Mouse (Mus musculus) megakaryocyte, adult 5-6 weeks (primary cell): ENCODE data around the gene Gpatch4. TPM values are rescaled to one million over a fixed set of nuclear protein-coding genes. Genes with fewer than 3 reads are reported as not detected.

Experiments used
- ATAC-seq: 2 replicates; pipeline ENCODE4 v1.8.0; 2016; ENCODE audit warnings: mild to moderate bottlenecking, inconsistent platforms; ENCODE audit not compliant: poor library complexity, severe bottlenecking
- total RNA-seq, 2 experiments: library from RNA; stranded (forward) in 1 of 2; stranded (reverse) in 1 of 2; fragments of 153-499, 151-499 nt in 1 of 2; fragments of 221-1000, 200-1000 nt in 1 of 2; gene quantifications; 2 replicates each; pipeline versions ENCODE4 v1.2.3 to v1.2.4; 2015 to 2017

Gene Gpatch4
- 7.3 TPM in 2 replicates for total RNA-seq (2015)
- 9.5 and 10.1 TPM in 2 replicates for total RNA-seq (2017)

DNA sequence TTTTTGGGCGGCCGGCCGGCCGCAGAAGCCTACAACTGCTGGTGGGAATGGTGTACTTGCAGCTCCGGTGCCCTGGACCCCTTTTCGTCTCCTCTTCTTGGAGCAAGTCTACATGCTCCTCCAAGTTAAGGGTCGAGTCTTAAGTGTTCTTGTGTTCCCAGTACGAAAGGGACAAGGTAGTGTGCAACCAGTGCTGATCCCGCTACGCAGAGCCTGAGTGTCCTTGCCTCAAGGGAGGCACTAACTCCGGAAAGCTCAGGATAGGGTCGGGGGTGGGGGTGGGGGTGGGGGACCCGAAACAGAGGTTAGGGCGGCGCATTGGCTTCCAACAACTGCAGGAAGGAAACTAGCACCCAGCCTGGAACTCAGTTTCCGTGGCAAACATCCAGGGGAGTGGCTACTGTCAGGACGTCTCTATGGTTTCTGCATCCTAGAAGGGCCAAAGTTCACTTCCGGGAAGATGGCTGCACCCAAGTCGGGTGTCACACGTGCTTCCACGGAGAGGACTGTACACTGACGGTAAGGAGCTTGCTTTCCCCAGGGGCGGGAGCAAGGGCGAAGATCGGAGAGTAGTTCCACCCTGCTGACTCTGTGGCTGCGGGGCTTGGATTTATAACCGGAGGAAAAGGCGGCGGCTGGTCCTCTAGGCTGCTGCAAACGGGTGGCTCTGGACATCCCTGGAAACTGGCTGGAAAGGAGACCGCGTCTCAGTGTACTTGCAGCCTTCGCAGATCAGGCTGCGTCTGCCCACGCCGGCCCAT lies at the start of gene Gpatch4:
TSS of gene Gpatch4 (plus strand) at position 448 of the 761 bp plus-strand sequence.
- peak; percentile 100 for ATAC-seq

DNA sequence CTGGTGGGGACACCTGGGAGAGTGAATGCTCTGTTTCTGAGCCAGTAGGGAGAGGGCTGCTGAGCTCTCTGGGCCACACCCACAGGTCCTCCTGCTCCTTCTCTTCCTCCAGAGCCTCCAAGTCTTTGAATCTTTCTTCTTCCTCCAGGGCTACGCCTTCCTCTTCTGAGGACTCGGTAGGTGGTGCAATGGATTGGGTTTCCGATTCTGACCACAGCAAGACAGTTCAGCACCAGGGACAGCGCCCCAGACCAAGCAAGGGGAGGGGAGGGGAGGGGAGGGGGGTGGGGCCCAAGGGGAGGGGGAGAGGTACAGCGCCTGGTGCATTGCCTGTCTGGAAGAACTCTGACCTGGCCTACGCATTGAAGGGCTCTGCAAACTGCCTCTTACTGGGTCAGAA lies 49.5 kb upstream of the Gpatch4 start:
- ATAC-seq: peak; percentile 89

DNA sequence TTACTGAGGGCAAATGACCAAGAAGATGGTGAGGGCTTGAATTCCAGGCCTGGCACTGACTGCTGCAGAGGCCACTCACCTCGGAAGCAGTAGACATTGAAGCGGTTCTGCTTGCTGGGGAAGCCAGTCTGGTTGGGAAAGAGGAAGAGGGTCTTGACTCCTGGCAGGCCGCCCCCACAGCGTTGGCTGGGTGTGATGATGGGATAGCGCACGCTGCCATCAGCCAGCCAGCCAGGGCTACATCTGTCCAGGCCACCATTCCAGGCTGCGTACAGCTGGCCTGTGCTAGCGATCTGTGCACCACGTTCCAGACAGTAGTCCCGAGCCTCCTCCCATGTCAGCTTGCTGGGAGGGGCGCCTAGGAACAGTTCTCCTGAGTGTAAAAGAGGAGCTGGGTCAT lies 47.6 kb upstream of the Gpatch4 start:
- no peak for ATAC-seq

DNA sequence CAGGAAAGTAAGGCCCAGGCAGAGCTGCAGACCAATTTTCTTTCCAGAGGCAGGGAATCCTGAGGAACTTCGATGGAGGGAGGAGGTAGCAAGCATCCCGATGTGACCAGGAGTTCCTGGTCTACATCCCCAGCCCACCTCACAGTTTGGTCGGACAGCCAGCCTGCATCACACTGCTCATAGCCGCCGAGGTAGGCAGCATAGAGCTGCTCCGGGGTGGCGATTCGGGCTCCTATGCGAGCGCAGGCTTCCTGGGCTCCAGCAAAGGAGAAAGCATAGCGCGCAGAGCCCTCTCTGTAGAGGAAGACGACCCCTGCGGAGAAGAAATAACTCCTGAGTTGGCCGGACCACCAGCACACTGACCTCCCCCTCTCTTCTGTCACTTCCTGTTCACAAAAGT lies 46.5 kb upstream of the Gpatch4 start:
- ATAC-seq: no peak

DNA sequence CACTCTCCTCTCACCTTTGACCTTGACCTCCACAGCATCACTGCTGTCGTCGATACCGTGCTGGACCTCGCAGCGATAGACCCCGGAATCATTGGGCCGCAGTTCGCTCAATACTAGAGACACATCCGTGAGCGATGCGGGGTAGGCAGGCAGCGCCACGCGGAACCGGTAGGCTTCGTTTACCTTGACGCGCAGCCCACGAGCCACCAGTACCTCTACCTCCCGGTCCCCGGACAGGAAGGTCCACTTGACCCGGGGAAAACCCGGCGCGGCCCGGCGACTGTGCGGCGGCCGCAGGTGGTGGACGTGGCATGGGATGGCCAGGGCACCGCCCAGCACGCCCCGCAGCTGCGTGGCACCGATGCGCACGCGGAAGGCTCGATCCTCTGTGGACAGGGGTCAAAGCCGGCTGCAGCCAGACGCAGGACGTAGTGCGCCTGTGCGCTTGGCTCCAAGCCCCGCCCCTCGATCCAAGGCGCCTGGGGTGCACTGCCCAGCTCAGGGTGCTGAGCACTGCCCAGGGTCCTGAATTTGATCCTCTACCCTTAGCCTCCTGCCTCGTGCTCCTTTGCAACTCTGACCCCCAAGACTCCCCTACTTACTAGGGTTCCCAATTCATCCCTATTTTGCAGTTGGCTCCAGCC lies 45.8 kb upstream of the Gpatch4 start:
- ATAC-seq: no peak

DNA sequence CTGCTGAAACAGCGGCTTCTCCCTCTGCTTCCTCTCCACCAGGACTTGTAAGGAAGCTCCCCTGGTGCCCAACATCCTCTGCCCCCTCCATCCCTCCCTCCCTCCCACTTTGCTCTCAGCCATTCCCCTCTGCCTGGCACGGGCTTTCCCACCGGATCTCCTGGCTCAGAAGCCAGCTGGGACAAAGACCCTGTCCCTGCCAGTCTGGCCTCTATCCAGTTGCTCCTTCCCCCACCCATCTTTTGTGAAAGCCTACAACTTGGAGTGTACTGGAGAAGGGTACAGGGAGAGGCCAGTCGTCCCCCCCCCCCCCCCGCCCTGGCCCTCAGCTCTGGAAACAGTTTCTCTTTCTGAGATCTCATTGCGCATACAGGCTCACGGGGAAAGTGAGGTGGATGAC lies 44.2 kb upstream of the Gpatch4 start:
- ATAC-seq: no peak

DNA sequence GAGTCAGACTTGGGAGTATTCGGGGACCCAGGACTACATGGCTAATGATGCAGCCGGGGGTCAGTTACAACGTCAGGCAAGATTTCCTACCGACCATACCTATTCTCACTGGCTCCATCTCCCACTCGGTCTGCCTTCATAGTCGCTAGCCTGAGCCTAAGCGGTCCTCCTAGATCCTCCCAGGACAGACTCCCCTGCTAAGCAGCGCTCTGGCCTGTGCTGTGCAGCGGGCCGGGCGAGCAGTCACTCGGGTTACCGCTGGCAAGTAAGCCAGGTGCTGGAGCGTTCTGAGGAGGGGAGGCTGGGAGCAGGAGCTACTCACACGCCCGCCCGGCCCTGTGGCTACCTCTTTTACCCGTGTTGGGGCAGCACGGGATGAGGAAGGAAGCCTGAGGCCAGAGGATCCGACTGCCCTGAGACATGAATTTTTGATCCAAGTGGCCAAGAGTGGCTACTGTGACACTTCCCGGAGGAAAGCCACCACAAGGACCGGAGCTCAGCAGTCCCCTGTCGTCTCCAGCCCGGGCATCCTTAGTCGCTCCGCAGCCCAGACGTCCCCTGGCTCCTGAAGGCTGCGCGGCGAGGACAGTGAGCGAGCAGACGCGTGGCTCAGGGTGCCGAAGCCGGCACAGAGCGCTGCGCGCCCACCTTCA lies 43.5 kb upstream of the Gpatch4 start:
- ATAC-seq: no peak

DNA sequence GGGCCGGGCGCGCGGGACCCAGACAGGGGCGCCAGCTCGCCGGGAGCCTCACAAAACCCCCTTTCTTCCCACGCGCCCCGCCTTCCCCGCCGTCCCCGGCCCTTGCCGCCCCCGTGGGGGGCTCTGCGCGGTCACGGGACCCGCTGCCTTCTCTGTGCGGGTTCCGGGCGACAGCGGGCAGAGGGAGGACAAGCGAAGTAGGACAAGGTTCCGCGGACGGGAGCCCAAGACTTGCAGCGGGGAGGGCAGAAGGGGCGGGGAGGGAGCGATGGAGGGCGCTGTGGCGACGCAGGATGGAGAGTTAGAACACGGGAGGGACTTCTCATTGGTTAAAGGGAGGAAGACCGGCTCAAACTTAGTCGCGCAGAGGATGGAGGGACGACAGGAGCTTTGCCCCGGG lies 42.7 kb upstream of the Gpatch4 start, which contains the start of gene Bcan:
TSS of gene Bcan (minus strand) at position 50 of the 400 bp plus-strand sequence.
- no peak for ATAC-seq

DNA sequence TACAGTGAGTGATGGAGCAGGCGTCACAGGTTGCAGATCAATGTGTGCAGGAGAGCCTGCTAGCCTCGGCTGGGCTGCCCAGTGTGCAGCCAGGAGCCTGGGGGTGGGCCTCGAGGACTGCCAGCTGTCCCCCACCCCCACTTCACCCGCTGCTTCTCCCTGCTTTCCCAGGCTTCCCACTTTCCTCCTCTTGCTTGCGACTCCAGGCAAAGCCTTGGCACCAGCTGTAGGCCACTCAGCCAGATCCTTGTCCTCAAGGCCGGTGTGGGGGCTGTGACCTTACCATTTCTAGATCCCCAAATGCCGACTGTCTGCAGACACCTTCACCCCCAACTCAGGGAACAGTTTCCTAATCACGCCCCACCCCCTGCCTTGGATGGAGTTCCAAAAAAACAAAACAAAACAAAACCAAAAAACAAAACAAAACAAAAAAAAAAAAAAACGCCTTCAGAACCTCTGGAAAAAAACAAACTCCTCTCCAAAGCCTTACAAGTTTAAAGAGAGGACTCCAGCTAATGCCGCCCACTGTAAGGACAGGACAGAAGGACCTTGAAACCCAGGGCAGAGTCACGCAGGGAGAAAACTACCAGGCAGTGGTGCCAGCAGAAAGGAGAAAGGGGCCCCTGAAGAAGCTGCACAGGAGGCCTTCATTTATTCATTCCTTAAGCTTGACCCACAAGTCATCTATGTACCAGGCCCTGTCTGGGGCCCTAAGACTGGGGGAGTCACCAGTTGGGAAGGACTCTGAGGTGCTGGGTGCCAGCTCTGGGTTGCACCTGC lies 41.9 kb upstream of the Gpatch4 start:
- no peak for ATAC-seq

DNA sequence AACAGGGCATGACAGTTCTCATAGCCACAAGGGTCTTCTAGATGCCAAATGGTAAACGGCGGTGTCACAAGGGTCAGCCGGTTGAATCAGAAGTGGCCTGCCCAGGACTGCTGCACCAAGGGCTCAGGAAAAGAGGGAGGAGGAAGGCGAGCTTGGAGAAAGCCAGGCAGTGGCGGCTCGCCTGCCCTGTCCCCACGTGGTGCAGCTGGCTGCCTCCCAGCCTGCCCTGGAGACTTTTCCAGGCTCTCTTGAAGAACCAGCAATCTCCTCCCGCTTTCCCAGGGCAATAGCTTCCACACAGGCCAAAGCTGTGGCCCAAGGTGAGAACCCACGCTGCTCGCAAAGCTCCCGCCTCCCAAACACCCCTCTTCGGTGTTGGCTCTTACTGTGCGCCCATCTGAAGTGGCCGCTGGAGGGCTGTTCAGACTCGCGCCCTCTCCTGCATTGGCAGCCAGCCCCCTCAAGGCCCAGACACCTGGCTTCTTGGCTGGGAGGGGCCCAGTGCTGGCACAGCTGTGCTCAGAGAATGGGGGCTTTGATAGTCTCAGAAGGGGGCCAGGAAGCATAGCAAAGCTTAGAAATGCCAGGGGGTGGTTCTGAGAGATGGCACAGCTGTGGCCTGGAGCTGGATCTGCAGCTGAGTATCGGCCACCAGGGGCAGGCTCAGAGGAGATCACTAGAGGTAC lies 40.5 kb upstream of the Gpatch4 start:
- no peak for ATAC-seq

DNA sequence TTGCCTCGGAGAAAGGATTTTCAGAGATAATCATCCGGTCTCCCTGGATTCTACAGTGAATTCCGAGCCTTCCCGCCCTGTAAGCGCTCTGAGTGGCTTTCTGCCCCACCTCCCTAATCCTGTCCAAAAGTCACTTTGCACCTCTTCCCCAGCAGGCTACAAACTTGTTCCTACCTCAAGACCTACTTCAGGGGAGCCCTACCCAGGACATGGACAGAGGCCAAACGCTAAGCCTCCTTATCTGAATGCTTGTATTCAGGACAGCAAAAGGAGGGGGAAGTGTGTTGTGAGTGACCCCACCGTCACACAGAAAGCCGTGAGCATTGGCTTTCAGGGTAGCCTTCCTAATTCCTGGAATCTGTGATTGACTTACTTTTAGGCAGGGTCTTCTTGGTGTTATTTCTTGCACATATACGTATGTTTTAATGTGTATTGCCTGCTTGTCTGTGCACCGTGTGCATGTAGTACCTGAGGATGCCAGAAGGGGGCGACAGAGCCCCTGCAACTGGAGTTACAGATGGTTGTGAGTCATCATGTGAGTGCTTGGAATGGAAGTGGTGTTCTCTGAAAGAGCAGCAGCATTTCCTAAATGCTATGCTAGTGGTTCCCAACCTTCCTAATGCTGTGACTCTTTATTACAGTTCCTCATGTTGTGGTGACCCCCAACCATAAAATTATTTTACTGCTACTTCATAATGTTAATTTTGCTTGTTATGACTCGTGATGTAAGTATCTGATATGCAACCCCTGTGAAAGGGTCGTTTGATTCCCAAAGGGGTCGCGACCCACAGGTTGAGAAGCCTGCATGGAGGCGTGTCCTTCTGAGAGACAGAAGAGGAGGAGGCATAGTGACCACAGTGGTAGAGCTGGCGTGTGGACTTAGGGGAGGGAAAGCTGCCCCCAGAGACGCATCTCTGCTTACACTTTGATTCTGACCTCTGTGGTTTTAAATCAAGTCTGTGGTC lies 36.8 kb upstream of the Gpatch4 start:
- no peak for ATAC-seq

DNA sequence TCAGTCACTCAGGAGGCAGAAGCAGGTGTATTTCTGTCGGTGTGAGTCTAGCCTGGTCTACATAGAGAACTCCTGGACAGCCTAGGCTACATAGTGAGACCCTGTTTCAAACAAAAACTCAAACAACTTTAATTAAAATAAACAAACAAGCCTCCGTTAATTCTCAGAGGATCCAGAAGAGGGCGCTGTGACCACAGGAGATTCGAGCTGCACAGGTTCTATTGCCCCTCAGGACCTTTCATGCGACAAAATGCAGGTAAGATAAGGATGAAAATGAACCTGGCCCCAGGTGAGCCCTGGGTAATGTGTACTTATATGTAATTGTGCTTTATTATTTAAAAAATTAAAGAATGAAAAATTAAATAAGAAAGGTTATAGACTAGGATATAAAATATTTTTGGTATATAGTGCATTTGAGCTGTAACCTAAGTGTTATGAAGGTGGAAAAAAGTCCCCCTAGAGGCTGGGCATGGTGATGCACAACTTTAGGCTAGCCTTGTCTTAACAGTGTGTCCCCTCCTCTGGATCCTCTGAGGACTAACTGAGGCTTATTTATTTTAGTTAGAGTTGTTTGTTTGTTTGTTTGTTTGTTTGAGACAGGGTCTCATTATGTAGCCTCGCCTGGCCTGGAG lies 32.2 kb upstream of the Gpatch4 start:
- no peak for ATAC-seq

DNA sequence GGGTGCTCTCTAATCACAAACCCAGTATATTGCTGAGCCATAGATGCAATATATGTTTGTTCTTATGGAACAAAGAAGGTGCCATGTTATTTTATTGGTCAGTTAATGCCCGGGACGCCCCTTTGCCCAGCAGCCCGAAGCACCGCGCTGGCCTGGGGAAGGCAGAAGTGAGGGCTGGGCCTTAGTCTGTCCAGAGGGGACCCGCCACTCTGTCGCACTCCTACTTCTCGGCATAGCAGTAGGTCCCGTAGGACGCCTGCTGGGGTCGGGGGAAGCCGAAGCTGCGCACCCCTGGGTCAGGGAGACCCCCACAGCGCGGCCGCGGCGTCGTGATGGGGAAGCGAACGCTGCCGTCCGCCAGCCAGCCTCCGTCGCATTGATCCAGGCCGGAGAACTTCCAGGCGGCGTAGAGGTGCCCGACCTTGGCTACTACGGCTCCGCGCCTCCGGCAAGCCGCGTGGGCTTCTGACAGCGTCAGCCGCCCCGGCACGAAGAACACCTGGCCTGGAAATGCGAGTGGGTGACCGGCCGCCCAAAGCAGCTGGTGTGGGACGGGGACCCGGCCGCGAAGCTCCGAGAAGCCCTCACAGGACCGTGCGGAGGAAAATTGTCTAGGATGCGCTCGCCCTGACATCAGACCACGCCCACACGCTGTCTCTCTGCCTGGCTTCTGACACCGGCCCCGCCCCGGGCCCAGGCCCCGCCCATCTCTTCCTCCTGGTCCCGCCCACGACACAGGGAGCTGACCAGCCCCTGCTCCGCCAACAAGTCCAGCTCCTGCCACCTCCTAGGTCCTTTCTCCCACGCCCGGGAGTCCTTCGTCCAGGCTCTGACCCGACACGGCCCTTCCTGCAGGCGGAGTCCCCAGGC lies 20.4 kb upstream of the Gpatch4 start:
- peak; percentile 87 for ATAC-seq

DNA sequence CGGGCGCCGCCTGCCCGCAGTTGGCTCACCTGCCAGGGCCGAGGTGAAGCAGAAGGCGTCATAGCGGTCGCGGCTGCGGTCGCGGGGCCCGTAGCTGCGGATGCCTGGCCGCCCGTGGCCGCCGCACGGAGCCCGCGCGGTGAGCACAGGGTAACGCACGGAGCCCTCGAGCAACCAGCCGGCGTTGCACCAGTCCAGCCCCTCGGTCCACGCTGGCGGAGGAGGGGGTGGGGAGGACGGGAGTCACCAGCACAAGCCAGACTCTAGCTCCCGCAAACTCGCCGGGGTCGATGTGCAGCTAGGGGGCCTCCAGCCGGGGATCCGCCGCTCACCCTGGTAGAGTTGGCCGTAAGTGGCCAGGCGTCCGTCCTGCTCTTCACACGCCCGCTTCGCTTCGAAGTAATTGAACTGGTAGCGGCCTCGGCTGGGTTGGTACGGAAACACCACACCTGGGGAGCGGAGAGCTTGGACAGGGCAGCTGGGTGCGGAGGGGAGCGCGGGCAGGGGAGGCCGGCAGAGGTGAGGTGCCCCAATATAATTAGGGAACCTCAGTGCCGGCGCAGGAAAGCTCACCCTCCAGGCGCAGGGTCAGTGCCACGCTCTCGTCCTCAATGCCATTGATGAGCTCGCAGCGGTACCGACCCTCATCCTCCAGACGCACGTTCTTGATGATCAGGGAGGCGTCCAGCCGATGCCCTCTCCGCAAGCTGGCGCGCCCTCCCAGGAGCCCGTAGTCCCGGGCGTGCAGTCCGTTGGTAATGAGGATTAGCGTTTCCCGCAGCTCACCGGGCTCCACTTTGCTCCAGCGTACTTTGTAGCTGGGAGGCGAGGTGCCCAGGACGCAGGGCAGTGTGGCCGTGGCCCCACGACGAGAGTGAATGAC lies 19.5 kb upstream of the Gpatch4 start:
- ATAC-seq: peak; percentile 63; the same call in 1 of the 2 replicates

DNA sequence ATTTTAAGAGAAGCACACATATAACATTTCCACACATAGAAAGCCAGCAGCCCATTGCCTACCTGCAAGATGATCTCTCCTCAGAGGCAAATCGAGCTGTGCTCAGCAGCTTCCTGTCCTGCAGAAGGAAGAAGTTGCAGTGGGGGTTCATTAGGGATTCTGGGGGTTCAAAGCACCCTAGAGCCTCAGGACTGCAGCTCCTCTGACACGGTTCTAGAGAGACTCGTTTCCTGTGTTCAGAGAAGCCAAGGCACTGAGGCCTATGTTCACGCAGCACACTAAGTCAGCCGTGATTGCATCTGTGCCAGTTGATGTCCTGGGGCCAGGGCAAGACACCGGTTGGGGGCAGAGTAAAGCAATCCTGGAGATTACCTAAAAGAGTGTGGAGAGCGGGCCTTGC lies 16.1 kb upstream of the Gpatch4 start:
- ATAC-seq: no peak

DNA sequence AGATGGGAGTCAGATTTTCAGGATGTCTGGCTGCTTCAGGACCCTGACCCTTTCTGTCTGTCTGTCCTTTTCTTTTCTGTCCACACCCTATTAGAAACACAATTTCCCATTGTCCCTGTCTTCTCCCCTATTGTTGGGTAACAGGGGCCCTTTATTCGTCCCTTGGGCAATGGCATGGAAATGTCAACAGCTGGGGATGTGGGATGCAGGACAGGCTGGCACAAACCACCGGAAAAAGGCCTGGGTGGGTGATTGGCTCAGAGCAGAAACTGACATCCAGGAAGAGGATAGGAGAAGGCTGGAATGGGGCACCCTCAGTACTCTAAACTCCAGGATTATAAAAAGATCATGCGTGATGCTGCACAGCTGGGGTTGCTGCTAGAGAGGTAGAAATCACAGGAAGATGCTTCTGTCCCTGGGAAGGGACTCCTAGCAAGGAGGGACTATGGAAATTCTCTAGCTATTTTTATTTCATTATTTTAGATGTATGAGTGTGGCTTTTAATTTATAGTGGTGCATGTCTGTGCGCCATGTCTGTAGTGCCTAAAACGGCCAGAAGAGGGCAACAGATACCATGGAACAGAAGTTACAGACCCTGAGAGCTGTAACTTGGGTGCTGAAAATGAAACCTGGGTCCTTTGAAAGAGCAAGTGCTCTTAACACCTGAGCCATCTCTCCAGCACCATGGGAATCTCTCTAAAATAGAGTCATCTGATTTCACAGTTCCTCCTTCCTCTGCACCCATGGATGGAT lies 15.3 kb upstream of the Gpatch4 start, which contains the start of gene Hapln2:
TSS of gene Hapln2 (minus strand) at position 150 of the 753 bp plus-strand sequence.
- no peak for ATAC-seq
